Mouse (Mus musculus) gastrocnemius, postnatal 25 days (tissue): ENCODE results near the gene Dpep2nb. TPM values are rescaled to one million over a fixed set of nuclear protein-coding genes. Genes with fewer than 3 reads are reported as not detected.
"Not testable (repeated sequence)": the region's sequence is repeated elsewhere in the genome, so short reads cannot be mapped to it uniquely, and the experiment has no call there.

ENCODE experiments used
- DNase-seq: peaks from one replicate; pipeline ENCODE4 v3.0.0; 2022
- long read RNA-seq, 2 experiments: library from polyadenylated mRNA; stranded (forward); transcript quantifications; one replicate each; pipeline ENCODE4 v2.0.0; 2021
- total RNA-seq, 2 experiments: library from RNA; stranded (reverse); gene quantifications; 1 replicate in 1 of 2; 2 replicates in 1 of 2; pipeline ENCODE4 v1.2.3; 2021

Gene Dpep2nb
- not detected for total RNA-seq
- long read RNA-seq, experiment 1: 0 reads
- long read RNA-seq, experiment 2: 0 reads

GRCm38 (mm10) chr8:106005875-106006274 is at the start of gene Dpep2nb:
TSS of gene Dpep2nb (minus strand) at chr8:106005975.
- DNase-seq: no peak

GRCm38 (mm10) chr8:106055038-106055437 is 49.3 kb upstream of the Dpep2nb start:
- no peak for DNase-seq

GRCm38 (mm10) chr8:106054190-106054811 is 48.5 kb upstream of the Dpep2nb start:
- peak; percentile 49 for DNase-seq

- no peak for DNase-seq
Measured at GRCm38 (mm10) chr8:106052510-106053089, 46.8 kb upstream of the Dpep2nb start.

GRCm38 (mm10) chr8:106051068-106051467 is 45.3 kb upstream of the Dpep2nb start:
- no peak for DNase-seq

- DNase-seq: no peak
Measured at GRCm38 (mm10) chr8:106049840-106050239, 44.1 kb upstream of the Dpep2nb start.

GRCm38 (mm10) chr8:106047854-106048630 is 42.3 kb upstream of the Dpep2nb start:
- DNase-seq: no peak

GRCm38 (mm10) chr8:106046872-106047559 is 41.2 kb upstream of the Dpep2nb start:
- no peak for DNase-seq

- peak; percentile 72 for DNase-seq
Measured at GRCm38 (mm10) chr8:106044151-106044550, 38.4 kb upstream of the Dpep2nb start.

GRCm38 (mm10) chr8:106043055-106043454 is 37.3 kb upstream of the Dpep2nb start:
- no peak for DNase-seq

GRCm38 (mm10) chr8:106040218-106040617 is 34.4 kb upstream of the Dpep2nb start:
- no peak for DNase-seq

- no peak for DNase-seq
Measured at GRCm38 (mm10) chr8:106039605-106040004, 33.8 kb upstream of the Dpep2nb start.

- no peak for DNase-seq
Measured at GRCm38 (mm10) chr8:106038721-106039120, 32.9 kb upstream of the Dpep2nb start.

- peak; percentile 52 for DNase-seq
Measured at GRCm38 (mm10) chr8:106022483-106022882, 16.7 kb upstream of the Dpep2nb start.

GRCm38 (mm10) chr8:106018039-106018438 is 12.3 kb upstream of the Dpep2nb start:
- DNase-seq: no peak

GRCm38 (mm10) chr8:106017130-106017529 is 11.4 kb upstream of the Dpep2nb start:
- no peak for DNase-seq

GRCm38 (mm10) chr8:106016284-106016683 is 10.5 kb upstream of the Dpep2nb start:
- DNase-seq: no peak

GRCm38 (mm10) chr8:106012203-106012602 is 6.4 kb upstream of the Dpep2nb start:
- not testable (repeated sequence) for DNase-seq

GRCm38 (mm10) chr8:106011643-106011986 is 5.8 kb upstream of the Dpep2nb start, which contains the start of gene Ddx28:
TSS of gene Ddx28 (minus strand) at chr8:106011882.
- DNase-seq: no peak

GRCm38 (mm10) chr8:106010748-106011642 is 5.2 kb upstream of the Dpep2nb start:
- peak; percentile 86 for DNase-seq

- DNase-seq: not testable (repeated sequence)
Measured at GRCm38 (mm10) chr8:106007891-106008290, 2.1 kb upstream of the Dpep2nb start.

GRCm38 (mm10) chr8:106007135-106007534 is 1.4 kb upstream of the Dpep2nb start:
- no peak for DNase-seq
